Mouse (Mus musculus) c-Kit-positive CD71-negative TER-119-negative erythroid progenitor cells, embryonic 14.5 days (primary cell): Measurements from ENCODE around the gene Cyb5b.
"Not testable (repeated sequence)": the region's sequence is repeated elsewhere in the genome, so short reads cannot be mapped to it uniquely, and the experiment has no call there.

Experiments
- DNase-seq: peaks from one replicate; pipeline ENCODE4 v3.0.0-alpha.2; 2013; ENCODE audit warnings: low read depth

The Cyb5b gene

GRCm38 (mm10) chr8:107150404-107151157 is at the start of gene Cyb5b:
TSS of gene Cyb5b (plus strand) at chr8:107150640.
- peak; percentile 78 for DNase-seq

GRCm38 (mm10) chr8:107104547-107104946 is 45.9 kb upstream of the Cyb5b start:
- peak; percentile 67 for DNase-seq

DNA sequence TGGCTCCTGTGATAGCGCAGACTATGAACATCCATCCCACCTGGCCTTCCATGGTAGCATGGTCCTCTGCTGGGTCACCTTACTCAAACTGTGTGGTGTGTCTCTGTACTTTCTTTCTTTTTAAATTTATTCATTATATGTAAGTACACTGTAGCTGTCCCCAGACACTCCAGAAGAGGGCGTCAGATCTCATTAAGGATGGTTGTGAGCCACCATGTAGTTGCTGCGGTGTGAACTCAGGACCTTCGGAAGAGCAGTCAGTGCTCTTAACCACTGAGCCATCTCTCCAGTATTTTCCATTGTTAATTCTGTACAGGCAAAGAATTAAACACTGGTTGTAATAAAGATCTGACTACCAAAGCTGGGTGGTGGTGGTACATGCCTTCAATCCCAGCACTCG is 42.4 kb upstream of the Cyb5b start:
- DNase-seq = not testable (repeated sequence)

- DNase-seq = no peak
Measured at GRCm38 (mm10) chr8:107108978-107109720, 41.3 kb upstream of the Cyb5b start.

DNA sequence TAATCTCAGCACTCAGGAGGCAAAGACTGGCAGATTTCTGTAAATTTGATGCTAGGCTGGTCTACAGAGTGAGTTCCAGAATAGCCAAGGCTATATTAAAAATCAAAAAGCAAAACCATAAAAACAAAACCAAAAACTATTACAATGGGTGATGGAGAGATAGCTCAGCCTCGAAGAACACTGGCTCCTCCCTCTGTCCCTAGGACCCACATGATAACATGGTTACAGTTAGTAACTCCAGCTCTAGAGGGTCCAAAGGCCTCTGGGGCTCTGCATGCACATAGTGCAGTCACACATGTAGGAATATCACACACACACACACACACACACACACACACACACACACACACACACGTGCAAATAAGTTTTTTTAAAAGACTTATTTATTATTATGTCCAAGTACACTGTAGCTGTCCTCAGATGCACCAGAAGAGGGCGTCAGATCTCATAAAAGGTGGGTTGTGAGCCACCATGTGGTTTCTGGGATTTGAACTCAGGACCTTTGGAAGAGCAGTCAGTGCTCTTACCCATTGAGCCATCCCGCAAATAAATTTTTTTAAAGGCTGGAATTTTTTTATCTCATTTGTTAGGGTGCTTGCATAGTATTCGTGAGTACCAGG is 40.5 kb upstream of the Cyb5b start:
- no peak for DNase-seq

DNA sequence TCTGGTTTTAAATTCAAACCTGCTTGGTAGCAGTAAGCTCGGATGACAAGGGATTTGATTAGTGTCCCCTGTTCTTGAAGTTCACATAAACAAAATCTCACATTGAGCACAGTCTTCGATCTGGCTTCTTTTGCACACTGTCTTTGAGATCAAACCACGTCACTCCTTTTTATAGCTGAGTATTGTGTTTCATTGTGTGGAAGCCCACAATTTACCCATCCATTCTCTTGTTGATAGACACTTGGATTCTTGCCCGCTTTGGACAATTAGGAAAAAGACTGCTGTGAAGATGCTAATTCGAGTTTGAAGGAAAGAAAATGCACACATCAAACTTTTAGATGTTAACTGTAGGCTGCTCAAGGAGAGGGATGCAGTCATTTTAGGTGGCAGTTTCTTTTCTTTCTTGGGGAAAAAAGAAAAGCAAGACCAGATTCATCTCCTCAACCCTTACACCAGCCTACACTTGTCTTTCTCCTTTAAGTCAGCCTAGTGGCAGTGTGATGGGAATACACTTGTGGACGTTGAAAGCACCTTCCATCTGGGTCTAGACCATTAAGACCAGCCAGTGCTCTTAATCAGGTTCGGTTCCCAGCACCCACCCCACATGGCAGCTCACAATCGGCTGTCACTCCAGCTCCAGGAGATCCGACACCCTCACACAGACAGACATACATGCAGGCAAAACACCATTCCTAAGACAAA is 39.7 kb upstream of the Cyb5b start:
- no peak for DNase-seq

DNA sequence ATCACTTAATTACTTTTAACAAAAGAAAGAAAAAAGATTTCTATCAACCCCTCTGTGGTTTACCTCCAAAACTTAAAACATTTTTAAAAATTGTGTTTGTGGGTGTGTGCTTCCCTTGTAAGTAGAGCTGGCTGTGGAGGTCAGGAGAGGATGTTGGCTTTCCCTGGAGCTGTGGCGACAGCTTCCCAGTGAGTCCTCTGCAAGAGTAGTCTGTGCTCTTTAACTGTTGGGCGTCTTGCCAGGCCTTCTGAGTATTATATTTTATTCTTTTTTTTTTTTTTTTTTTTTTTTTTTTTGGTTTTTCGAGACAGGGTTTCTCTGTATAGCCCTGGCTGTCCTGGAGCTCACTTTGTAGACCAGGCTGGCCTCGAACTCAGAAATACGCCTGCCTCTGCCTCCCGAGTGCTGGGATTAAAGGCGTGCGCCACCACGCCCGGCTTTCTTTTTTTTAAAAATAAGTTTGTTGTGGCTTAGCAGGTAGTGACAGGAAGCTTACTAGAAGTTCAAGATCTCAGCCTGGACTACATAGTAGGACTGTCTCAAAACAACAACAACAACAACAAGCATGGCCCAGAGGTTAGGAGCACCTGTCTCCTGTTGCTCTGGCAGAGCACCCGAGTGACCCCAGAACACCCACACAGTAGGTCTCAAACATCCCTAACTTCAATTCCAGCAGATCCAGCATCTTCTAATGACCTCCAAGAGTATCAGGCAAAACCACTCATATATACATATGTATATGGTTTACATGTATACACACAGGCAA is 38.9 kb upstream of the Cyb5b start:
- DNase-seq = no peak

DNA sequence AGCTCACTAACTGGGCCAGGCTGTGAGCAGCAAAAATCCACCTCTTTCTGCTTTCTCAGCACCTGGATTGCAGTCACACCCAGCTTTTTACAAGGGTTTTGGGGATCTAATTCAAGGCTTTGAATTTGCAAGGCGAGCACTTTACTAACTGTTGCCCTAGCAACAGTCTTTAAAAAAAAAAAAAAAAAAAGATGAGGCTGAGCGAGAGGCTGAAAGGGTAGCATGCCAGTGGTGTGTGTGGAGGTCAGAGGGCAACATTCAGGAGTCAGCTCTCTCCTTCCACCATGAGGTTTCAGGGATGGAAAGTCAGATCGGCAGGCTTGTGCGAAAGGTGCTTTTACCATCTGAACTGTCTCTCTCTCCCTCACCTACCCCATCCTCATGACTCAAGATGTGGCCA is 37.2 kb upstream of the Cyb5b start:
- no peak for DNase-seq

- DNase-seq = no peak
Measured at GRCm38 (mm10) chr8:107114150-107115007, 36.1 kb upstream of the Cyb5b start.

GRCm38 (mm10) chr8:107115008-107115320 is 35.5 kb upstream of the Cyb5b start:
- DNase-seq = no peak

- peak; percentile 69 for DNase-seq
Measured at GRCm38 (mm10) chr8:107116023-107116422, 34.4 kb upstream of the Cyb5b start.

GRCm38 (mm10) chr8:107117019-107117418 is 33.4 kb upstream of the Cyb5b start:
- DNase-seq = no peak

DNA sequence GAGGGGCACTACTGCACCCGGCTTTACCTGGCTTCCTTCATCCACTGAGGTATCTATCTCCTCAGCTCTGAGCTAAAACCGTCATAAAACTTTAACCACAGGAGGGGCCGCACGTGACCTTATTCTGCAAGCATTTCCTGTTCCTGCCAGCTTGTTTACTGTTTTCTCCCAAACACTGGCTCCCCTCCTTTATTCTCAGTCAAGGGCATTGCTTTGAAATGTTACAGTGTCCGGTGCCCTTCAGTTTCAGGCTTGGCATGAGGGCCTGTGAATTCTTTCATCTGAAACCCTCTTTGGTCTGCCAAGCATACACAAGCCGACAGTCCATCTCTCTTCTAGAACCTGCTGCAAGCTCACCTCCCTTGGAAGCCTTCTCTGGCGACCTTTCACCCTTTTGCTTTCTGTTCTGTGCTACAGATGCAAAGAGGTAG is 31.6 kb upstream of the Cyb5b start:
- no peak for DNase-seq

DNA sequence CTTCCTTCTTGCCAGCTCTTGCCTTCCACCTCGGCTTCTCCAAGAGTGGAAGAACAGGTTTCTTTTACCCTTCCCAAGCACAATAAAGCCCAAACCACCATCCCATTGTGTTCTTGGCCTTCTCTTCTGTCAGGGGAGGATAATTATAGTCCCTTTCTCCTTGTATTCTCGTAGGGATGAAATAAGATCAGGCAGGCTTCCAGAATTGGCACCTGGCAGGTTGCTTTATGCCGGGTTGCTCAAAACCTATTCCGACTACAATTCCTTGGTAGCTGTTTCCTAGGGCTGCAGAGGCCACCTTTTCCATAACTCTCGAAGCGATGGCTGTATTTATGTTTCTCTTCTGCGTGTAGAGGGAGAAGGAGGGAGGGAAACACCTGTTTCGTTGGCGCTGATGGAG is 31.0 kb upstream of the Cyb5b start:
- DNase-seq = no peak

GRCm38 (mm10) chr8:107120806-107121205 is 29.6 kb upstream of the Cyb5b start:
- DNase-seq = no peak

DNA sequence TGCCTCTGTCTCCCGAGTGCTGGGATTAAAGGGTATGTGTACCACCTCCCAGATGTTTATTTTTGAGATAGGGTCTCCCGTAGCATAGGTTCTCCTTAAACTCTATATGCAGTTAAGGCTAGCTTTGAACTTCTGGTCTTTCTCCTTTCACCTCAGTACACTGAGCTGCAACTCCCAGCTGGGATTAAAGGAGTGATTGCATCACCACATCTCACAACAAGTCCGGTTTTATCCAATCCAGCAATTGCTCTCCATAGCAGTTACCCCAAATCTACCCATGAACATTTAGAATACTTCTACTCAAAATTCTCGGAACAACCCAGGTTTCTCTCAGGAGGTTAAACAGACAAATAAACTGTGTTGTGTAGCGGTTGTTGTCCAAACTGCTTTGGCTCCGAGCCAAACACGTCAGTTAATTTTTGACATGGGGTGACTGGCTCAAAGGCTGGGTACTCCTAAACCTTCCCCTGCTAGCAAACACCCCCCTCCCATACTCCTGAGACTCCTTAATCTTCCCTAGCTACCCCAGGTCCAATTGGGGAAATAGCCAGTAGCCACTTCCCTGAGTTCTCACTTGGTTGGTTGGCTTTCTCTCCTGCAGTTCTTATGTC is 28.7 kb upstream of the Cyb5b start:
- no peak for DNase-seq

DNA sequence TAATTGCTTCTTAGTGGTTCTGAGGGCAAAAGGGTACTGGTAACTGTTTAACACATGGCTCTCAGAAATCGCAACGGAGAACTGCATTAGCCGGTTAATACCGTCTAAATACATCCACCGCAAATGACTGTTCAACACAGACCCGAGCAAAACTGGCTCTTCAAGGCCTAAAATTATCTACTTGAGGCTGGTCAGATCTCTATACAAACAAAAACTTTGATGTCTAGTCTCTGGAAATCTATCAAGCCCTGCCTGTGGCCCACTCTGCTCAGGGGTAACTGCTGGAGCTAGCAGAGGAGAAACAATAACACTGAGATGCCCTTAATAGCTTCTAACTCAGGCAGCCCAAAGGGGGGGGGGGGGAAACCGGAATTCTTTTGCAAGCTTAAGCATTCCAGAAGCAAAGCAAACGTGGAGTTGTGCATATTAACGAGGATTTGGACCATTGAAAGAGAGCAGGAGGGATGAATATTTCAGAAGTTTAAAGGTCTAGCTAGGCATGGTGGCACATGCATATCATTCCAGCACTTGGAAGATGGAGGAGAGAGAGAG is 27.3 kb upstream of the Cyb5b start:
- DNase-seq = no peak

DNA sequence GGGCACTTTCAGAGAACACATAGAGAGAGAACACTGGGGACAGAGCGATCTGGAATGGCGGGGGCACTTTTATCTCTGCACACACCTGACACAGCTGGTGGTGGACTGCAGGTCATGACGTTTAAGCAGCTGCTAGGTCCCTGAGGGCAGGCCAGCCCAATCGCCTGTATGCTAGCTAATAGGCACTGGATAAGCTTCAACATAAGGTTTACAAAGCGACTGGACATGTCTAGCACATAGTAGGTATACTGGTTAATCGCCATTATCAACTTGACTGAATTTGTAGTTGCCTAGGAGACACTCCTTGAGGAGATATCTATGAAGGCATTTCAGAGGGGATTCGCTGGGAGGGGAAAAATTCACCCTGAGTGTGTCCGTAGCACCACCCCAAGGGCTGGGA is 26.1 kb upstream of the Cyb5b start:
- no peak for DNase-seq

DNA sequence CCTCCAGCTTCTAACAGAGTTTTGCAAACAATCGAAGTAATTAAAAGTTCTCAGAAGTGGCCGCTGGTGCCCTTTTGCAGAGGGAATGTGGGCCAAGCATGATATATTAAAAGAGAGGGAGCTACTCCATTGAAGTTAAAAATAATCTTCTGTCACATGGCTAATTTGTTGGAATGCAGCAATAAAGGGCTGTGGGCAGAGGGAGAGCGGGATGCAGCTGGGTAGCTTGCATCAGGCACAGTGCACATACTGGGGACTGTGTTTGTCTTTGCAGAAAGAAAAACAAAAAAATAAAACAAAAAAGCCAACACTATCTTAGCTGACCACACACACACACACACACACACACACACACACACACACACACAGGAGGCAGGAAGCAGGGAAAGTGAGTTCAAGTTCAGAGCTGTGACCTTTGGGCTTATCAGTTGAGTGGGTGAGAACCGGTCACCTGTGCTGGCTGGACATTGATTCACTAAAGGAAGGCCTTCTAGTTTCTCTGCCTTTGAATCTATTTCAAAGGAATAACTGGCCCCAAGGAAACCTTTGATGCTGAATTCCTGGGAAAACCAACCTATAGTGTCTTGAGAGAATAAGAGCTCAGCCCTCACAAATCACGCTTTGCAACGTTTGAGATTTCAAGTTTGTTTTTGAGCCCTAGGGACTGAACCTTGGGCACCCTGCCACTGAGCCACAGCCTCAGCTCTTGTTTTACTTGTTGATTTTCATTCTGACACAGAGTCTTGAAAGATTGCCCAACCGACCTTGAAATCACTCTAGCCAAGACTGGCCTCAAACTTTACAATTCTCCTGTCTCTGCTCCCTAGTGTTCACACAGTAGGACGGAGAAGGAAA is 21.0 kb upstream of the Cyb5b start:
- DNase-seq = no peak
